Mouse (Mus musculus): ENCODE results near the gene Ang. TPM values are rescaled to one million over a fixed set of nuclear protein-coding genes. Genes with fewer than 3 reads are reported as not detected.

Ang gene
- polyA plus RNA-seq, 1 experiment, result 72.5 TPM

- 72% methylated on average over 5 of the region's 5 CpGs for WGBS
- no peak for TF ChIP-seq CTCF (IDR thresholded peaks at IDR 0.05; ENCODE audit: insufficient read depth, low read length)
- no peak for TF ChIP-seq POLR2A (IDR thresholded peaks at IDR 0.05; ENCODE audit: borderline replicate concordance, extremely low read depth, low read depth, low read length)
- DNase-seq, result no peak
- Histone ChIP-seq H3K4me3 (replicated peaks; ENCODE audit: extremely low read depth, low read depth, low read length) (no peak overlapping the region), H3K4me1 (ENCODE audit: control insufficient read depth, insufficient read depth, low read length) (no peaks in the 10 kb centered on the region)
These were observed 22.0 kb upstream of the Ang start for GRCm38 (mm10) chr14:51068956-51069355.

- no peaks in the 10 kb centered on the region for H3K4me1 ChIP-seq (ENCODE audit: control insufficient read depth, insufficient read depth, low read length)
- DNase-seq, result no peak
- 88% methylated on average over 2 of the region's 2 CpGs for WGBS
- TF ChIP-seq CTCF (IDR thresholded peaks at IDR 0.05; ENCODE audit: insufficient read depth, low read length) (peak; percentile 38; the same call in 1 of the 2 replicates), POLR2A (IDR thresholded peaks at IDR 0.05; ENCODE audit: borderline replicate concordance, extremely low read depth, low read depth, low read length) (no peak)
- H3K4me3 ChIP-seq (replicated peaks; ENCODE audit: extremely low read depth, low read depth, low read length), result no peak overlapping the region
These were observed 21.3 kb upstream of the Ang start for GRCm38 (mm10) chr14:51069617-51070016.

GRCm38 (mm10) chr14:51074335-51074734, 16.6 kb upstream of the Ang start, which contains the start of gene Olfr750:
Gene Olfr750, minus strand, starts transcription at chr14:51074435.
- no peak within 1 kb of the TSS for H3K4me3 ChIP-seq (replicated peaks; ENCODE audit: extremely low read depth, low read depth, low read length)
- no peaks in the 10 kb centered on the region for H3K4me1 ChIP-seq (ENCODE audit: control insufficient read depth, insufficient read depth, low read length)
- no peak for DNase-seq
- 86% methylated on average over 3 of the region's 3 CpGs for WGBS
- TF ChIP-seq POLR2A (IDR thresholded peaks at IDR 0.05; ENCODE audit: borderline replicate concordance, extremely low read depth, low read depth, low read length) (no peak), CTCF (IDR thresholded peaks at IDR 0.05; ENCODE audit: insufficient read depth, low read length) (no peak)

GRCm38 (mm10) chr14:51079180-51079579, 11.8 kb upstream of the Ang start:
- H3K4me3 ChIP-seq (replicated peaks; ENCODE audit: extremely low read depth, low read depth, low read length), result no peak overlapping the region
- no peak for DNase-seq
- TF ChIP-seq CTCF (IDR thresholded peaks at IDR 0.05; ENCODE audit: insufficient read depth, low read length) (no peak), POLR2A (IDR thresholded peaks at IDR 0.05; ENCODE audit: borderline replicate concordance, extremely low read depth, low read depth, low read length) (no peak)
- peaks cover 3% of the 10 kb centered on the region; the same call in 1 of the 2 replicates for H3K4me1 ChIP-seq (ENCODE audit: control insufficient read depth, insufficient read depth, low read length)
- WGBS, result 87% methylated on average over 1 of the region's 1 CpGs

GRCm38 (mm10) chr14:51081035-51081434, 9.9 kb upstream of the Ang start:
- WGBS, result 83% methylated on average over 2 of the region's 2 CpGs
- no peak overlapping the region for H3K4me3 ChIP-seq (replicated peaks; ENCODE audit: extremely low read depth, low read depth, low read length)
- TF ChIP-seq POLR2A (IDR thresholded peaks at IDR 0.05; ENCODE audit: borderline replicate concordance, extremely low read depth, low read depth, low read length) (no peak), CTCF (IDR thresholded peaks at IDR 0.05; ENCODE audit: insufficient read depth, low read length) (no peak)
- peaks cover 3% of the 10 kb centered on the region; the same call in 1 of the 2 replicates for H3K4me1 ChIP-seq (ENCODE audit: control insufficient read depth, insufficient read depth, low read length)
- no peak for DNase-seq

- WGBS, result 4% methylated on average over 40 of the region's 40 CpGs
- no peak for TF ChIP-seq POLR2A (IDR thresholded peaks at IDR 0.05; ENCODE audit: borderline replicate concordance, extremely low read depth, low read depth, low read length)
- no peak for TF ChIP-seq CTCF (IDR thresholded peaks at IDR 0.05; ENCODE audit: insufficient read depth, low read length)
- DNase-seq, result peak; percentile 66
These were observed 8.1 kb upstream of the Ang start for GRCm38 (mm10) chr14:51082599-51083581.

GRCm38 (mm10) chr14:51083805-51084204, 7.1 kb upstream of the Ang start:
- Histone ChIP-seq H3K4me1 (ENCODE audit: control insufficient read depth, insufficient read depth, low read length) (peaks cover 5% of the 10 kb centered on the region; the same call in 1 of the 2 replicates), H3K4me3 (replicated peaks; ENCODE audit: extremely low read depth, low read depth, low read length) (peak overlapping the region; percentile 93)
- TF ChIP-seq CTCF (IDR thresholded peaks at IDR 0.05; ENCODE audit: insufficient read depth, low read length), result no peak
- no peak for TF ChIP-seq POLR2A (IDR thresholded peaks at IDR 0.05; ENCODE audit: borderline replicate concordance, extremely low read depth, low read depth, low read length)
- 25% methylated on average over 7 of the region's 7 CpGs for WGBS
- DNase-seq, result no peak

More at GRCm38 (mm10) chr14:51082599-51083581, 8.1 kb upstream of the Ang start:
- H3K4me1 ChIP-seq (ENCODE audit: control insufficient read depth, insufficient read depth, low read length), result peaks cover 3% of the 10 kb centered on the region; the same call in 1 of the 2 replicates
- peak overlapping the region; percentile 93 for H3K4me3 ChIP-seq (replicated peaks; ENCODE audit: extremely low read depth, low read depth, low read length)

GRCm38 (mm10) chr14:51085086-51085485, 5.9 kb upstream of the Ang start:
- WGBS, result 77% methylated on average over 2 of the region's 2 CpGs
- Histone ChIP-seq H3K4me1 (ENCODE audit: control insufficient read depth, insufficient read depth, low read length) (peaks cover 5% of the 10 kb centered on the region; the same call in 1 of the 2 replicates), H3K4me3 (replicated peaks; ENCODE audit: extremely low read depth, low read depth, low read length) (no peak overlapping the region)
- no peak for DNase-seq
- TF ChIP-seq CTCF (IDR thresholded peaks at IDR 0.05; ENCODE audit: insufficient read depth, low read length) (no peak), POLR2A (IDR thresholded peaks at IDR 0.05; ENCODE audit: borderline replicate concordance, extremely low read depth, low read depth, low read length) (no peak)

GRCm38 (mm10) chr14:51085911-51086310, 5.0 kb upstream of the Ang start:
- H3K4me3 ChIP-seq (replicated peaks; ENCODE audit: extremely low read depth, low read depth, low read length), result no peak overlapping the region
- TF ChIP-seq CTCF (IDR thresholded peaks at IDR 0.05; ENCODE audit: insufficient read depth, low read length) (no peak), POLR2A (IDR thresholded peaks at IDR 0.05; ENCODE audit: borderline replicate concordance, extremely low read depth, low read depth, low read length) (no peak)
- no peak for DNase-seq
- H3K4me1 ChIP-seq (ENCODE audit: control insufficient read depth, insufficient read depth, low read length), result peaks cover 5% of the 10 kb centered on the region; the same call in 1 of the 2 replicates
- 84% methylated on average over 4 of the region's 4 CpGs for WGBS
